Comparison of ENCODE assay signal across 20 mouse cellular contexts in genomic region chr4:100795523-100795922, GRCm38 (mm10). TPM values are rescaled to one million over a fixed set of nuclear protein-coding genes. Genes with fewer than 3 reads are reported as not detected.
A peak's percentile ranks its signal among the peaks of the same experiment; 100 is the strongest.
DNase-seq lines count a peak whose midpoint lies in the region; ATAC-seq lines count a peak whose summit lies in the region.
"Had no signal": no experiment of that assay in that cellular context is flagged by ENCODE, and none has a peak within 500 bp of the region (broad histone marks: within the 10 kb centered on the region; RNA-seq: fewer than 3 reads in every experiment).

No protein-coding gene starts in this region.

- no peaks in the 10 kb centered on the region for H3K9me3 ChIP-seq in forebrain, embryonic 14.5 days (replicated peaks; ENCODE audit: control insufficient read depth, low read length)
- H3K9me3 ChIP-seq in forebrain, embryonic 15.5 days, result no peaks in the 10 kb centered on the region
- no peaks in the 10 kb centered on the region for H3K9me3 ChIP-seq in lung, embryonic 15.5 days
- H3K9me3 ChIP-seq in embryonic facial prominence, embryonic 10.5 days, result no peaks in the 10 kb centered on the region
- H3K9me3 ChIP-seq in limb, embryonic 11.5 days (ENCODE audit: control insufficient read depth, low read length), result no peaks in the 10 kb centered on the region
- H3K9me3 ChIP-seq: embryonic facial prominence, embryonic 15.5 days; hindbrain, embryonic 13.5 days; liver, embryonic 15.5 days had no signal

- no peak for DNase-seq in forebrain, embryonic 14.5 days (ENCODE audit: low spot score)
- no peak for DNase-seq in lung, postnatal 36 days
- peak; percentile 41 for DNase-seq in embryonic facial prominence, embryonic 10.5 days (ENCODE audit: low spot score)
- DNase-seq in limb, embryonic 11.5 days (ENCODE audit: low spot score), result peak; percentile 48
- no peak for DNase-seq in spleen, adult 12 weeks (ENCODE audit: low spot score)
- DNase-seq: adrenal gland, postnatal 25 days; cerebellum, adult 11 months; cerebellum, adult 9-11 months; gastrocnemius, adult 2 months; kidney, adult 8-10 months; kidney, postnatal 36 days; liver; lung, postnatal 4 days; thymus, postnatal 14 days had no signal

- H3K27ac ChIP-seq in forebrain, embryonic 14.5 days (ENCODE audit: low read depth, low read length), result no peak overlapping the region
- H3K27ac ChIP-seq in forebrain, embryonic 15.5 days (replicated peaks), result no peak overlapping the region
- H3K27ac ChIP-seq in lung, embryonic 15.5 days, result 0 out of 2 replicates have a peak overlapping the region, but pooled peaks have one; percentile 1
- H3K27ac ChIP-seq in embryonic facial prominence, embryonic 10.5 days (replicated peaks), result no peak overlapping the region
- peak overlapping the region; percentile 45; the same call in 1 of the 2 replicates for H3K27ac ChIP-seq in limb, embryonic 11.5 days (replicated peaks; ENCODE audit: low read depth, low read length)
- H3K27ac ChIP-seq: embryonic facial prominence, embryonic 15.5 days; gastrocnemius, adult 2 months; hindbrain, embryonic 13.5 days; liver, embryonic 15.5 days had no signal

- H3K27me3 ChIP-seq in forebrain, embryonic 14.5 days (replicated peaks; ENCODE audit: control insufficient read depth, insufficient read depth, low read length), result no peaks in the 10 kb centered on the region
- H3K27me3 ChIP-seq in forebrain, embryonic 15.5 days, result no peaks in the 10 kb centered on the region
- no peaks in the 10 kb centered on the region for H3K27me3 ChIP-seq in lung, embryonic 15.5 days
- peaks cover 5% of the 10 kb centered on the region for H3K27me3 ChIP-seq in embryonic facial prominence, embryonic 10.5 days (replicated peaks; ENCODE audit: low read depth, poor library complexity, severe bottlenecking)
- H3K27me3 ChIP-seq in limb, embryonic 11.5 days (ENCODE audit: control insufficient read depth, insufficient read depth, low read length), result no peaks in the 10 kb centered on the region
- H3K27me3 ChIP-seq: embryonic facial prominence, embryonic 15.5 days; hindbrain, embryonic 13.5 days; liver, embryonic 15.5 days had no signal

- no peak overlapping the region for H3K4me2 ChIP-seq in forebrain, embryonic 14.5 days (ENCODE audit: low read length)
- H3K4me2 ChIP-seq in forebrain, embryonic 15.5 days (replicated peaks), result no peak overlapping the region
- H3K4me2 ChIP-seq in lung, embryonic 15.5 days, result no peak overlapping the region
- no peak overlapping the region for H3K4me2 ChIP-seq in limb, embryonic 11.5 days (ENCODE audit: low read depth, severe bottlenecking)
- H3K4me2 ChIP-seq: embryonic facial prominence, embryonic 15.5 days; hindbrain, embryonic 13.5 days; liver, embryonic 15.5 days had no signal

- 15% methylated on average over 5 of the region's 5 CpGs for WGBS in forebrain, embryonic 14.5 days
- 20% methylated on average over 5 of the region's 5 CpGs for WGBS in forebrain, embryonic 15.5 days
- 17% methylated on average over 5 of the region's 5 CpGs for WGBS in lung, embryonic 15.5 days
- WGBS in embryonic facial prominence, embryonic 10.5 days, result 10% methylated on average over 5 of the region's 5 CpGs
- 2% methylated on average over 5 of the region's 5 CpGs for WGBS in limb, embryonic 11.5 days

- peak; percentile 42; the same call in 1 of the 2 replicates for ATAC-seq in forebrain, embryonic 14.5 days
- no peak for ATAC-seq in forebrain, embryonic 15.5 days (replicated peaks)
- ATAC-seq in lung, embryonic 15.5 days (ENCODE audit: borderline replicate concordance, extremely low read depth, low FRiP score, low TSS enrichment), result no peak
- ATAC-seq in limb, embryonic 11.5 days (ENCODE audit: insufficient number of reproducible peaks, low FRiP score, low TSS enrichment, low read depth), result no peak
- ATAC-seq: inflammation-experienced regulatory T-cells, adult 6 months had no signal

- no peaks in the 10 kb centered on the region for H3K36me3 ChIP-seq in forebrain, embryonic 14.5 days (ENCODE audit: control insufficient read depth, insufficient read depth, low read length)
- no peaks in the 10 kb centered on the region for H3K36me3 ChIP-seq in forebrain, embryonic 15.5 days
- no peaks in the 10 kb centered on the region for H3K36me3 ChIP-seq in lung, embryonic 15.5 days
- no peaks in the 10 kb centered on the region for H3K36me3 ChIP-seq in embryonic facial prominence, embryonic 10.5 days (replicated peaks)
- H3K36me3 ChIP-seq in limb, embryonic 11.5 days (ENCODE audit: control insufficient read depth, insufficient read depth, low read length), result no peaks in the 10 kb centered on the region
- H3K36me3 ChIP-seq: embryonic facial prominence, embryonic 15.5 days; hindbrain, embryonic 13.5 days; liver, embryonic 15.5 days had no signal

- no peak overlapping the region for H3K9ac ChIP-seq in forebrain, embryonic 14.5 days (ENCODE audit: low read length)
- no peak overlapping the region for H3K9ac ChIP-seq in forebrain, embryonic 15.5 days (replicated peaks)
- H3K9ac ChIP-seq in lung, embryonic 15.5 days, result no peak overlapping the region
- H3K9ac ChIP-seq in limb, embryonic 11.5 days (ENCODE audit: low read length), result no peak overlapping the region
- H3K9ac ChIP-seq: embryonic facial prominence, embryonic 15.5 days; hindbrain, embryonic 13.5 days; liver, embryonic 15.5 days had no signal

- H3K4me3 ChIP-seq in forebrain, embryonic 14.5 days (ENCODE audit: low read depth, low read length), result no peak overlapping the region
- H3K4me3 ChIP-seq in forebrain, embryonic 15.5 days, result no peak overlapping the region
- H3K4me3 ChIP-seq in lung, embryonic 15.5 days, result no peak overlapping the region
- no peak overlapping the region for H3K4me3 ChIP-seq in embryonic facial prominence, embryonic 10.5 days
- H3K4me3 ChIP-seq in limb, embryonic 11.5 days (ENCODE audit: low read depth, low read length), result no peak overlapping the region
- H3K4me3 ChIP-seq: embryonic facial prominence, embryonic 15.5 days; gastrocnemius, adult 2 months; hindbrain, embryonic 13.5 days; liver, embryonic 15.5 days had no signal

- H3K4me1 ChIP-seq in forebrain, embryonic 14.5 days (ENCODE audit: control insufficient read depth, insufficient read depth, low read length), result peaks cover 23% of the 10 kb centered on the region
- peaks cover 27% of the 10 kb centered on the region for H3K4me1 ChIP-seq in forebrain, embryonic 15.5 days
- H3K4me1 ChIP-seq in lung, embryonic 15.5 days, result peaks cover 78% of the 10 kb centered on the region
- H3K4me1 ChIP-seq in embryonic facial prominence, embryonic 10.5 days, result peaks cover 73% of the 10 kb centered on the region
- peaks cover 65% of the 10 kb centered on the region for H3K4me1 ChIP-seq in limb, embryonic 11.5 days (ENCODE audit: control insufficient read depth, insufficient read depth, low read length)
- H3K4me1 ChIP-seq: liver, embryonic 15.5 days had no signal

RNA-seq across cellular contexts. Expression of gene Cachd1, which starts 19.0 kb away (rescaled TPM):
- polyA plus RNA-seq in forebrain, embryonic 14.5 days (2014; fragmentation: Nextera tagmentation; extraction: Ambion mirVana), result 14.9 and 16.2 TPM in 2 replicates
- 18.1 and 20.3 TPM in 2 replicates for polyA plus RNA-seq in forebrain, embryonic 15.5 days (2015; fragmentation: Nextera tagmentation; extraction: Ambion mirVana)
- polyA plus RNA-seq in lung, embryonic 15.5 days (2015; fragmentation: Nextera tagmentation; extraction: Ambion mirVana), result 16.1 and 19.1 TPM in 2 replicates
- 20.6 and 24.5 TPM in 2 replicates for polyA plus RNA-seq in embryonic facial prominence, embryonic 10.5 days (2016; fragmentation: Nextera tagmentation; extraction: Ambion mirVana)
- polyA plus RNA-seq in limb, embryonic 11.5 days (2014; fragmentation: Nextera tagmentation; extraction: Ambion mirVana), result 42.3 and 50.0 TPM in 2 replicates
- polyA plus RNA-seq: inflammation-experienced regulatory T-cells, adult 6 months had no signal

Comparison
In these comparisons a context has a peak if more than half of its experiments do, and no peak if none do; other contexts are left out.
1. DNase-seq: peak in embryonic facial prominence, embryonic 10.5 days (single experiment) and limb, embryonic 11.5 days (single experiment); none in forebrain, embryonic 14.5 days (single experiment), lung, postnatal 36 days (single experiment) and spleen, adult 12 weeks (single experiment).
2. H3K27ac ChIP-seq: peak in lung, embryonic 15.5 days (single experiment) and limb, embryonic 11.5 days (single experiment); none in forebrain, embryonic 14.5 days (single experiment), forebrain, embryonic 15.5 days (single experiment) and embryonic facial prominence, embryonic 10.5 days (single experiment).